Mouse (Mus musculus): Measurements from ENCODE around the gene Hspa12b.
A peak's percentile ranks its signal among the peaks of the same experiment; 100 is the strongest.

Hspa12b gene

GRCm38 (mm10) chr2:131127161-131127730 lies at the start of gene Hspa12b:
TSS of gene Hspa12b (plus strand) at chr2:131127280.
- TF ChIP-seq GATA4 (IDR thresholded peaks at IDR 0.05; ENCODE audit: insufficient replicate concordance, low read length), result no peak

DNA sequence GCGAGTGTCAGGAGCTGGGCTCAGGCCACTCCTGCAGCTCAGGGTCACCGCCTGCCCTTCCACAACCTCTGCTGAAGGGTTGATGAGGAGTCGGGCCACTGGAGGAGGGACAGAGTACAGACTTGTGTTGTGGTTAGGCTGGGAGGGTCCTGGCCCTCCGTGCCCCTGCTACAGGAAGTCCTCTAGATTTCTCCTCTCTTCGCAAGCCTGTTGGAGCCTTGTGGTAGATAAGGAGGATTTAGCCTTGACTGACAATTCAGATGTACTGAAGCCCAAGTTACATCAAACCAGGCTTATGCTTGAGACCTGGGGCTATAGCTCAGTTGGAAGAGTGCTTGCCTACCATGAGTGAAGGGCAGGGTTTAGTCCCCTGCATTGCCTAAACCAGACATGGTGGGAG lies 46.6 kb upstream of the Hspa12b start:
- TF ChIP-seq GATA4 (IDR thresholded peaks at IDR 0.05; ENCODE audit: insufficient replicate concordance, low read length), result no peak

DNA sequence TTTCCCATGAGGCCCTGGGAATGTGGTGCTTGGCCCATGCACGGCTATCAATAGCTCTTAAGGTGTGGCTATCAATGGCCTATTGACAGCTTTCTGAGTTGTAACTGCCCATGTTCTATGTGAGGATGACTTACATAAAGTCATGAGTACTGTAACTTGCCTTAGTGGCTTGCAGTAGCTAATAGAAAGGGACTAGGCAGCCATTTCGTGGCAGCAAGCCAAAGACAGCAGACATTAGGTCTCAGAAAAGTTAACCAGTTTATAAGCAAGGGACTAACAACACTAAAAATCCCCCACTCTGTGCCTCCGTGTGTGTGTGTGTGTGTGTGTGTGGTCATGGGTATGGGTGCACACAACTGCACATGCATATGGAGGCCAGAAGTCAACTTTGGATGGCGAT lies 42.9 kb upstream of the Hspa12b start:
- TF ChIP-seq GATA4 (IDR thresholded peaks at IDR 0.05; ENCODE audit: insufficient replicate concordance, low read length), result no peak

- no peak for TF ChIP-seq GATA4 (IDR thresholded peaks at IDR 0.05; ENCODE audit: insufficient replicate concordance, low read length)
These were observed 40.3 kb upstream of the Hspa12b start, which contains the start of gene Siglec1 for GRCm38 (mm10) chr2:131086667-131087390. TSS of gene Siglec1 (minus strand) at chr2:131086765.

DNA sequence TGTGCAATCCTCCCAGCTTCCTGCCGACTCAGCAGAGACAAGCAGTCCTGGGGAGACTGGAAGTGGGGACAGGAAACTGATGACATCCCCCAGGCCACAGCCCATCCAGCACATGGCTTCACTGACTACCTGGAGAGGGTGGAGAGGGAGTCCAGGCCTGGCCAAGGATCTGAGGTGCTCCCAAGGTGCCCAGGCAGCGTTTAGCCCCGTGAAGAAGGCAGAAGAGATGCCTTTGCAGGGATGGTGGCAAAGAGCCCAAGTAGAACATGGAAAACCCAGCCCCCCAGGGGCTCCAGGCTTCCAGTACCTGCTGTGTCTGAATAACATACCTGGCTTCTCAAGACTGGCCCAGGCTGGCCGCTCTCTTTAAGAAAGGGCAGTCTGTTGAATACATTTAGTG lies 38.5 kb upstream of the Hspa12b start:
- TF ChIP-seq GATA4 (IDR thresholded peaks at IDR 0.05; ENCODE audit: insufficient replicate concordance, low read length), result no peak

DNA sequence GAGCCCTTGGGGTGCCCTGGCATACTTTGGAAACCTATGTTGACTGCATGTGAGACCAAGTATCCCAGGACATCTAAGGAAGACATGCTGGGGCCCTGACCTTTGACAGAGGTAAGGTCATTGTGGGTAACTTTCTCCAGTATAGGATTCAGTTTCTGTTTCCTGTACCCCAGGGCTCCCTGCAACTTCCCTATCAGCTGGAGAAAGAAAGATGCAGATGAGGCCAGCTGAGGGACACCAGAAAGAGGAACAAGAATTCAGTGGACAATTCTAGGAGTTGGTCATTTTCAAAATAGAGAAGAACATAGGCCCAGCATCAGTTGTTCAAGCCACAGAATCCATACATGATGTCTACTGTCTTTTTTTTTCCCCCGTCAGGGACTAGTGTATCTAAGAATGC lies 37.4 kb upstream of the Hspa12b start:
- TF ChIP-seq GATA4 (IDR thresholded peaks at IDR 0.05; ENCODE audit: insufficient replicate concordance, low read length), result no peak

DNA sequence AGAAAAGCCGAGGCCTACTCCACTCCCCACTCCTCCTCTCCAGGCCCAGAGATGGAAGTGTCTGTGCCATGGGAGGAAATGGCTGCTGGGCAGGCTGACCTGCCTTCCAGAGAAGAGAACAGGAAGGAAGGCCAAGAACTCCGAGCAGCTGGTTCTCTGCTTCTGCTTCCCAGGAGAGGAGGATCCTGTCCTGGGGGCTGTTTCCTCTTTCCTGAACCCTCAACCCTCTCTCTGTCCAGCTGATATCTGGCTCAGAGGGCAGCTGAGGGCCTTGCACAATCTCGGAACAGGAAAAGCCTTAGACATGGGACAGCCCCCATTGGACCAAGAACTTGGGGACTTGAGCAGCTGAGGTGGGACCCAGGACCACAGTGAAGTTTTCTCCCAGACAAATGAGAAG lies 36.2 kb upstream of the Hspa12b start:
- peak; percentile 68; the same call in 1 of the 2 replicates for TF ChIP-seq GATA4 (IDR thresholded peaks at IDR 0.05; ENCODE audit: insufficient replicate concordance, low read length)

- no peak for TF ChIP-seq GATA4 (IDR thresholded peaks at IDR 0.05; ENCODE audit: insufficient replicate concordance, low read length)
These were observed 33.5 kb upstream of the Hspa12b start for GRCm38 (mm10) chr2:131093577-131093976.

- TF ChIP-seq GATA4 (IDR thresholded peaks at IDR 0.05; ENCODE audit: insufficient replicate concordance, low read length), result no peak
These were observed 32.3 kb upstream of the Hspa12b start for GRCm38 (mm10) chr2:131094823-131095222.

- TF ChIP-seq GATA4 (IDR thresholded peaks at IDR 0.05; ENCODE audit: insufficient replicate concordance, low read length), result no peak; the same call in 1 of the 2 replicates
These were observed 30.8 kb upstream of the Hspa12b start for GRCm38 (mm10) chr2:131096101-131096795.

DNA sequence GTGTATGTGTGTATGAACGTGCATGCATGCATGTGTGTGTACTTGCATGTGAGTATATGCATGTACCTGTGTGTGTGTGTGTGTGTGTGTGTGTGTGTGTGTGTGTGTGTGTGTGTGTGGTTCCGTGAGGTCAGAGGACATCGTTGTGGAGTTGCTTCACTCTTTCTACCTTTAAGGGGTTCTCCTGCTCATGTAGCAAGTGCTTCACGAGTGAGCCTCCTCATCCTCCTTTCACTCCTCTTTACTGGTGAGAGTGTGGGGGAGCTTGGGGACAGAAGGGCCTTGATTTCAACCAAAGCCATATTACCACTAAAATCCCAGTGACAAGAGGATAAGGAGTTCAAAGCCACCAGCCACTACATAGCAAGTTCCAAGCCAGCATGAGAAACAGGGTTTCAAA lies 30.0 kb upstream of the Hspa12b start:
- TF ChIP-seq GATA4 (IDR thresholded peaks at IDR 0.05; ENCODE audit: insufficient replicate concordance, low read length), result no peak

GRCm38 (mm10) chr2:131101530-131101929 lies 25.6 kb upstream of the Hspa12b start:
- TF ChIP-seq GATA4 (IDR thresholded peaks at IDR 0.05; ENCODE audit: insufficient replicate concordance, low read length), result no peak

GRCm38 (mm10) chr2:131104021-131104420 lies 23.1 kb upstream of the Hspa12b start:
- no peak for TF ChIP-seq GATA4 (IDR thresholded peaks at IDR 0.05; ENCODE audit: insufficient replicate concordance, low read length)

DNA sequence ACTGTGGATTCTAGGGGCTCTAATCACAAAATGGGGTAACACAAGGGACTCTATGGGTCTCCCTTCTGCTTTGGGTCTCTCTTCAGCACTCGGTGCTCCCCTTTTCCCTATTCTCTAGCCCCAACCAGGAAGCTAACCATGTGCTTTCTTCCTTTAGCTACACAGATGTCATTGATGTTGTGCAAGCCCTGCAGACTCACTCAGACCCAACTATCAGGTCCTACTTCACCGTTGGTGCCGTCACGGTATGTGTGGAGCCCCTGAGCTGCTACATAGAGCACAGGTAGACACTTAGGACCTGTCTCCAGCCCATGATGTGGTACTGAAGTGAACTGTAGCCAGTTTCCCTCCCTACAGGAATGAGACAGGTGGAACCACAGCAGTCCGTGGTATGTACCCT lies 21.1 kb upstream of the Hspa12b start:
- TF ChIP-seq GATA4 (IDR thresholded peaks at IDR 0.05; ENCODE audit: insufficient replicate concordance, low read length), result no peak

GRCm38 (mm10) chr2:131118968-131119574 lies 8.0 kb upstream of the Hspa12b start:
- TF ChIP-seq GATA4 (IDR thresholded peaks at IDR 0.05; ENCODE audit: insufficient replicate concordance, low read length), result no peak

- no peak for TF ChIP-seq GATA4 (IDR thresholded peaks at IDR 0.05; ENCODE audit: insufficient replicate concordance, low read length)
These were observed 2.9 kb upstream of the Hspa12b start for GRCm38 (mm10) chr2:131124166-131124565.
